Mouse (Mus musculus): ENCODE data around the gene Cdk10.

The Cdk10 gene

DNA sequence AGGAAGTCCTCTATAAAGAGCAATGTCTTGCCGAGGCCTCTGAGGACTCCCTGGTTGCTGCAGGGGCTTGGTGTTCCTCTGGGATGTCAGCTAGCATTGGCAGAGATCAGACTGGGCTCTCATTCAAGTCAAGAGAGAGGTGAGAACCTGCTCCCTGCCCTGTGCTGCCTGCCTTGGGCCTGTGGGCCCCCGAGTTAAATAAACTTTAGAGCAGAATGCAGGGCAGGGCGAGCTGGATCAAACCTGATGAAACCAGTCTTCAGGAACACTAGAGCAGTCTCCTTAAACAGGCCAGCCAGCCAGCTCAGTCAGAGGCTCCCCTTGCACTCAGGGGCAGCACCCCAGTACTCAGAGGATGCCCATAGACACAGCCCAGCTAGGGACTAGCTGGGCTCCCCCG, 47.3 kb downstream of the Cdk10 start:
- no peak for DNase-seq (ENCODE audit: low spot score)

DNA sequence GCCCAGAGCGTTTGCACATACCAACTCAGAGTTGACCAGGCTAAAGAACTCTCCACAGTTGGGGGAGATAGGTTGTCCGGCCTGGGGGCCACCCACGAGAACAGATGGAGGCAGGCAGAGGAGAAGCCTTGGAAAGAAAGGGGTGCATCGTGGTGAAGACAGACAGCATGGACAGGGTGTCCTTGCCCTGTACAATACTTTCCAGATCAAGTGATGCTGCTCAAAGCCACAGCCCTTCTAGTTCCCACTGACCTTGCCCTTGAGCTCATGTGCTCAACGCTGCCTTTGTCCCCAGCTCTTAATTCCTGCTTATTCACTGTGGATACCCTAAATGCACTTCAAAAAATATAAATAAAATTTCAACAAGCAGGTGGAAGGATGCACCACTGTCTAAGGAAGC, 49.8 kb downstream of the Cdk10 start:
- no peak for DNase-seq (ENCODE audit: low spot score)

DNA sequence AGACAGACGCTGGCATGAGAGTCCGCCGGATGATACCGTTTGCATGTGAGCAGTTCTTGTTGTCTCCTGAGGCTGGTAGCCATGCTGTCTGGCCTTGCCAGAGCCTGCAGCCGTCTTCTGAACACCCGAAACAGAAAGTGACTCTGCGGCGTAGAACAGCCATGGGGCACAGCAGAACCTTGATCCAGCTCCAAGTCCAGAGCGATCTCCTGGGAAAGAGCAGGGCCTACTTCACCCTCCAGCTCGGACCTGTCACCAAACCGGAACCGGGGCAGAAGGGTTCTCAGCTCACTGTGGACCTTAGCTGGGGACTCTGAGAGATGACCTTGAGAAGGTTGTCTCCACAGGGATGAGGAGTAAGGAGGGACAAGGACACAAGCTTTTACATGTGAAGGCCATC, 50.5 kb downstream of the Cdk10 start:
- DNase-seq (ENCODE audit: low spot score): no peak

GRCm38 (mm10) chr8:123278445-123278844, 53.8 kb downstream of the Cdk10 start:
- DNase-seq (ENCODE audit: low spot score): no peak

- DNase-seq (ENCODE audit: low spot score): no peak
Measured at GRCm38 (mm10) chr8:123279828-123280227, 55.2 kb downstream of the Cdk10 start.

DNA sequence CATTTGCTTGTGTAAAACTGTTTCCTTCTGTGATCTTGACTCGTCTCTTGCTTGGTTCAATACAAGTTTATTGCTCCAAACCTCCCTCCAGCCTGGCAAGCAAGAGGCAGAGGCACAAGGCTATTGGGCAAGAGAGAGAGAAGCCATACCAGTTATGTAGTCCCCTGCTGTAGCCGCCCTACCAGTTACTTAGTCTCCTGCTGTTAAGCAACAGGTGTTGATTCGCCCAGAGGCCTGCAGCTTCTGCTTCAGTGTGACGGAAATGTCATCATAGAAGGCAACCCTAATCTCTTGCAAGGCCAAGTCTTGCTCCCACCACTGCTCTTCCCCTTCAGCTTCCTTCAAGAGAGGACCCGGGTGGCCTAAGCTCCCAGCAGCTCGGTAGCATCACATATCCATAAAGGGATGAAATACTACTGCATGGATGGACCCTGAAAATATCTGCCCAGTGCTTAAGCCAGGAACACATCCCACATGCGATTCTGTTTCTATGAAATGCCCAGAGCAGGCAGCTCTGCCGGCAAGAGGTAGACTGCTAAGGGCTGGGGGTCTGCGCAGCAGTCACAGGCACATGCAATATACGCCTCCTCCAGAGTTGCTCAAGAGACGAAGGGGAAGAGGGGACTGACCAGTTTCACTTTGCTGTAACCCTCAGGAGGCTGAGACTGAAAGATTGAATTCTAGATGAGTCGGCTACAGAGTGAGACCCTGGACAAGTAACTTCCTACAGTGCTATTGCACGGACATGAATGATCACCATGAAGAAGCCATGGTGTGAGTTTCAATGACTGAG, 55.9 kb downstream of the Cdk10 start:
- no peak for DNase-seq (ENCODE audit: low spot score)
